Mouse (Mus musculus) embryonic facial prominence, embryonic 12.5 days (tissue): ENCODE measurements around the gene Eaf1. TPM values are rescaled to one million over a fixed set of nuclear protein-coding genes. Genes with fewer than 3 reads are reported as not detected.

Experiments used
- ATAC-seq: fragments of 200-750 bp; cut with Nextera tagmentation; 2 replicates; pipeline ENCODE4 v1.8.0; 2017; ENCODE audit not compliant: insufficient number of reproducible peaks, insufficient read depth, low FRiP score, low TSS enrichment
- H3K27ac ChIP-seq: fragments of 300-500 bp; sonication (generic); 2 replicates; pipeline ENCODE4 v1.5.1; 2016; ENCODE audit warnings: mild to moderate bottlenecking
- H3K27me3 ChIP-seq: fragments of 300-500 bp; sonication (generic); 2 replicates; pipeline ENCODE4 v1.6.1; 2016; ENCODE audit warnings: mild to moderate bottlenecking, moderate library complexity
- H3K36me3 ChIP-seq: fragments of 300-500 bp; sonication (generic); 2 replicates; pipeline ENCODE4 v1.6.1; 2016; ENCODE audit warnings: mild to moderate bottlenecking
- H3K4me1 ChIP-seq: fragments of 300-500 bp; sonication (generic); 2 replicates; pipeline ENCODE4 v1.6.1; 2016
- H3K4me2 ChIP-seq: fragments of 300-500 bp; sonication (generic); replicated peaks from 2 replicates; pipeline ENCODE4 v1.6.1; 2016; ENCODE audit warnings: mild to moderate bottlenecking, moderate library complexity
- H3K4me3 ChIP-seq: fragments of 300-500 bp; sonication (generic); 2 replicates; pipeline ENCODE4 v1.5.1; 2016; ENCODE audit warnings: mild to moderate bottlenecking
- H3K9ac ChIP-seq: fragments of 300-500 bp; sonication (generic); 2 replicates; pipeline ENCODE4 v1.6.1; 2016; ENCODE audit warnings: mild to moderate bottlenecking, moderate library complexity
- H3K9me3 ChIP-seq: fragments of 300-500 bp; sonication (generic); 2 replicates; pipeline ENCODE4 v1.6.1; 2016; ENCODE audit warnings: mild to moderate bottlenecking, moderate library complexity
- WGBS: fragments of 180-500 bp; shearing (Covaris S2); methylation state at CpG from one replicate; pipeline ENCODE4 v1.1.7; 2016; 5-methylcytosine and 5-hydroxymethylcytosine counted together
- polyA plus RNA-seq: library from polyadenylated mRNA; unstranded; fragments of >200 nt; fragmentation: Nextera tagmentation; extraction: Ambion mirVana; gene quantifications from 2 replicates; pipeline ENCODE4 v1.2.1, GENCODE M21; 2016

Eaf1 gene
- polyA plus RNA-seq, 1 experiment from 2014 or later, result 28.0 TPM

- Histone ChIP-seq H3K4me1 (no peaks in the 10 kb centered on the region), H3K4me3 (no peak overlapping the region), H3K27ac (no peak overlapping the region), H3K9me3 (0 out of 2 replicates have a peak, but pooled peaks cover 7% of the 10 kb centered on the region), H3K36me3 (peaks cover 44% of the 10 kb centered on the region), H3K9ac (no peak overlapping the region), H3K27me3 (no peaks in the 10 kb centered on the region), H3K4me2 (no peak overlapping the region)
- 89% methylated on average over 3 of the region's 3 CpGs for WGBS
- ATAC-seq, result no peak
Observed at GRCm38 (mm10) chr14:31510322-31510721, 16.1 kb downstream of the Eaf1 start.

DNA sequence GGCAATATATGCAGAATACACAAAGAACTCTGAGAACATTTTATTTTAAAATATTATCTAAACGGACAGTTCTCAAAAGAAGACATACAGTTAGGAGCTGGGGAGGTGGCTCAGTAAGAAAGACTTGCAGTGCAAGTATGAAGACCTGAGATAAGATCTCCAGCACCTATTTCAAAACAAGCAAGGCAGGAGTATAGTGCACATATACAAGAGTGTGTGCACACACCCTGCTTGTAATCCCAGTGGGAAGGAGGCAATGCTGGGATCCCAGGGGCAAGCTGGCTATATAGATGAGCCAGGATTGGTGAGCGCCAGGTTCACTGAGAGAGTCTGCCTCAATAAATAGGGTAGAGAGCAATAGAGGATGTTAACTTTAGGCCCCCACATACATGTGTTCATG lies 21.7 kb downstream of the Eaf1 start:
- no peak overlapping the region for H3K4me2 ChIP-seq
- H3K27me3 ChIP-seq, result no peaks in the 10 kb centered on the region
- 90% methylated on average over 2 of the region's 2 CpGs for WGBS
- ATAC-seq, result no peak
- no peak overlapping the region for H3K27ac ChIP-seq
- no peak overlapping the region for H3K9ac ChIP-seq
- no peak overlapping the region for H3K4me3 ChIP-seq
- H3K4me1 ChIP-seq, result 0 out of 2 replicates have a peak, but pooled peaks cover 5% of the 10 kb centered on the region
- H3K9me3 ChIP-seq, result 0 out of 2 replicates have a peak, but pooled peaks cover 7% of the 10 kb centered on the region
- no peaks in the 10 kb centered on the region for H3K36me3 ChIP-seq

DNA sequence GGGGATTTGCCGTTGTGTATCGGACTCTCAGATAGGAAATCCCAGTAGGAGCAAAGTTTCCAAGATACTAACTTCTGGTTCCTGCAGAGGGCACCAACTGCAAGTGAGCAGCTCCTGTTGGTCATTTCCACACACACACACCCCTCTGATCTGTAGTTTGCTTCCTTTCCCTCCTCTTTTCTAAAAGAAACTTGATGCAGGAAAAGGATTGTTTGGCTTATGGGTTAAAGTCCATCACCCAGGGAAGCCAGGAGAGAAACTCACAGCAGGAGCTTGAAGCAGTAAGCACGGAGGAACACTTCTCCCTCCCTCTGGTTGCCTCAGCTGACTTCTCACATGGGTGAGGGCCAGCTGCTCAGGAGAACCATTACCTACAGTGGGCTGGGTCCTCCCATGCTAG lies 25.0 kb downstream of the Eaf1 start:
- WGBS, result 33% methylated on average over 3 of the region's 3 CpGs
- no peak for ATAC-seq
- no peak overlapping the region for H3K4me3 ChIP-seq
- H3K9me3 ChIP-seq, result 0 out of 2 replicates have a peak, but pooled peaks cover 5% of the 10 kb centered on the region
- no peaks in the 10 kb centered on the region for H3K27me3 ChIP-seq
- H3K4me1 ChIP-seq, result 0 out of 2 replicates have a peak, but pooled peaks cover 5% of the 10 kb centered on the region
- H3K9ac ChIP-seq, result no peak overlapping the region
- no peak overlapping the region for H3K27ac ChIP-seq
- no peaks in the 10 kb centered on the region for H3K36me3 ChIP-seq
- H3K4me2 ChIP-seq, result no peak overlapping the region

DNA sequence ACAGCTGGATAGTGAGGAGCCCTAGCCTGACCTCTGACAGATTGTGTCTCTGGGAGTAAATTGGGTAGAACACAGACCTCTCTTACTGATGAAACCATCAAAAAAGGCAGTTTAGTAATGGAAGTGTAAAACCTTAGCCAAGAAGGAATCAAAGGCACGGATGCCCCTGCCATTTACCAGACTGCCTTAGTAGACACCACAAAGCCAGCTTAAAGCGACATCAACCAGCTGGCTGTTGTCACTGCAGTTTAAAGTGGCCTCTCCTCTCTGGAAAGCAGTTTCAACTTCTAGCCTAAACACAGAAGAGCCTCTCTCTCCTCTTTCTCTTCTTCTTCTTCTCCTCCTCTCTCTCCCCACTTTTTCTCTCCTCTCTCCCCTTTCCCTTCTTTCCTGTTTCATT lies 27.1 kb downstream of the Eaf1 start:
- 74% methylated on average over 2 of the region's 2 CpGs for WGBS

GRCm38 (mm10) chr14:31525040-31525810 lies 31.0 kb downstream of the Eaf1 start:
- Histone ChIP-seq H3K27ac (no peak overlapping the region), H3K9ac (no peak overlapping the region), H3K27me3 (no peaks in the 10 kb centered on the region), H3K4me3 (no peak overlapping the region), H3K36me3 (no peaks in the 10 kb centered on the region), H3K4me1 (no peaks in the 10 kb centered on the region), H3K9me3 (no peaks in the 10 kb centered on the region), H3K4me2 (no peak overlapping the region)
- no peak for ATAC-seq
- 81% methylated on average over 7 of the region's 7 CpGs for WGBS

More for the DNA sequence above, 27.1 kb downstream of the Eaf1 start:
- Histone ChIP-seq H3K9me3 (no peaks in the 10 kb centered on the region), H3K4me3 (no peak overlapping the region), H3K4me2 (no peak overlapping the region), H3K4me1 (0 out of 2 replicates have a peak, but pooled peaks cover 5% of the 10 kb centered on the region), H3K27ac (no peak overlapping the region), H3K9ac (no peak overlapping the region), H3K27me3 (no peaks in the 10 kb centered on the region), H3K36me3 (no peaks in the 10 kb centered on the region)
- ATAC-seq, result no peak

DNA sequence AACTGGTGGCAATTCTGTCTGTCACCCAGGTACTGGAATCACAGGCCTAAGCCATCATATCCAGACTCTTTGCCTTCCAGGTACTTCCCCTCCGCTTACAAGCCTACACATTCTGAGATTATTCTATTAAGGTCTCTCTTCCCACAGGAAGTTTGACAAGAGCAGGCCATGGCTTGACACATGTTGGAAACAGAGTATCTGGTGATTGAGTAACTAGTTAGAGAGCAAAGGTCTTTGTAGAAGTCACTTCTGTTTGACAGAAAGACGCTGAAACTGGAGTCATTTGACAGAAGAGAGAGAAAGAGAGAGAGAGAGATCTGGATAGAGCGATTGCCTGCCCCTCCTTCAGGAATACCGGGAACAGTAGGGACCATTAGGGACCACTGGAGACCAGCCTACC lies 36.6 kb downstream of the Eaf1 start:
- ATAC-seq, result no peak
- no peak overlapping the region for H3K4me3 ChIP-seq
- WGBS, result 88% methylated on average over 4 of the region's 4 CpGs
- H3K4me1 ChIP-seq, result peaks cover 5% of the 10 kb centered on the region
- no peak overlapping the region for H3K27ac ChIP-seq
- no peaks in the 10 kb centered on the region for H3K27me3 ChIP-seq
- H3K36me3 ChIP-seq, result no peaks in the 10 kb centered on the region
- no peak overlapping the region for H3K4me2 ChIP-seq
- no peaks in the 10 kb centered on the region for H3K9me3 ChIP-seq
- no peak overlapping the region for H3K9ac ChIP-seq

DNA sequence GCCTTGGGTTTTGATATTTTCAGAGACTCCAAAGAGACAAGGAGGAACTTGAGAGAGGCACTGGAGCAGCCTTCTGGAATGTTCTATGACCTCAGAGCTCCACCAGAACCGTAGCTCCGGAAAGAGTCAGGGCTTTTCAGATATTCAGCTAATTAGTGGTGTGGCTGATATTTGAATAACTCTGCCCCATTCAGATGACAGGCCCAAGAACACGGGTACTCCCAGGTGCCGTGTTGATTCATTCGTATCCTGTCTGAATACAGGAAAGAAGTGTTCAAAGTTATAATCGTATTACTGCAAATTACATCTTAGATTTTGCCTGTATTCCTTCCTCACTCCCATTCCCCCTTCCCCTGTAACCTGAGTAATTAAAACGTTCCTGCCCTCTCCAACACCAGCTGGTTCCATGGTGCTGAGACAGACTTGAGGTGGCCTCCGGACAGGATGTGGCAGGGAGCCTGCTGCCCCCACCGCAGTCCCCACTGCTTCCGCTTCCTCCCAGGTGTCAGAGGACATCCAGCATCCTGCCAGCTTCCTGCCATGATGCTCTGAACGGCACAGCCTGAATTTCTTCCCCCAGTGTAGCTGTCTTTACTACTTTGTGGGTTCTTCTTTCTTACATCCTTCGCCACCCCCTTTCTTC lies 37.4 kb downstream of the Eaf1 start:
- Histone ChIP-seq H3K4me3 (no peak overlapping the region), H3K27me3 (no peaks in the 10 kb centered on the region), H3K36me3 (no peaks in the 10 kb centered on the region), H3K9me3 (no peaks in the 10 kb centered on the region), H3K27ac (peak overlapping the region; percentile 51; the same call in 1 of the 2 replicates), H3K4me1 (peaks cover 5% of the 10 kb centered on the region), H3K4me2 (no peak overlapping the region), H3K9ac (no peak overlapping the region)
- 44% methylated on average over 12 of the region's 12 CpGs for WGBS
- ATAC-seq, result no peak

GRCm38 (mm10) chr14:31532656-31533055 lies 38.5 kb downstream of the Eaf1 start:
- Histone ChIP-seq H3K4me1 (peaks cover 5% of the 10 kb centered on the region), H3K9ac (no peak overlapping the region), H3K9me3 (no peaks in the 10 kb centered on the region), H3K36me3 (no peaks in the 10 kb centered on the region), H3K27ac (no peak overlapping the region), H3K4me3 (no peak overlapping the region), H3K4me2 (no peak overlapping the region), H3K27me3 (no peaks in the 10 kb centered on the region)
- no peak for ATAC-seq
- WGBS, result 49% methylated on average over 3 of the region's 3 CpGs

- H3K4me3 ChIP-seq, result no peak overlapping the region
- no peak overlapping the region for H3K27ac ChIP-seq
- WGBS, result 70% methylated on average over 6 of the region's 6 CpGs
- H3K4me1 ChIP-seq, result no peaks in the 10 kb centered on the region
- H3K27me3 ChIP-seq, result no peaks in the 10 kb centered on the region
- ATAC-seq, result no peak
- H3K9me3 ChIP-seq, result no peaks in the 10 kb centered on the region
- no peak overlapping the region for H3K9ac ChIP-seq
- H3K4me2 ChIP-seq, result no peak overlapping the region
- H3K36me3 ChIP-seq, result no peaks in the 10 kb centered on the region
Observed at GRCm38 (mm10) chr14:31537298-31537697, 43.1 kb downstream of the Eaf1 start.

DNA sequence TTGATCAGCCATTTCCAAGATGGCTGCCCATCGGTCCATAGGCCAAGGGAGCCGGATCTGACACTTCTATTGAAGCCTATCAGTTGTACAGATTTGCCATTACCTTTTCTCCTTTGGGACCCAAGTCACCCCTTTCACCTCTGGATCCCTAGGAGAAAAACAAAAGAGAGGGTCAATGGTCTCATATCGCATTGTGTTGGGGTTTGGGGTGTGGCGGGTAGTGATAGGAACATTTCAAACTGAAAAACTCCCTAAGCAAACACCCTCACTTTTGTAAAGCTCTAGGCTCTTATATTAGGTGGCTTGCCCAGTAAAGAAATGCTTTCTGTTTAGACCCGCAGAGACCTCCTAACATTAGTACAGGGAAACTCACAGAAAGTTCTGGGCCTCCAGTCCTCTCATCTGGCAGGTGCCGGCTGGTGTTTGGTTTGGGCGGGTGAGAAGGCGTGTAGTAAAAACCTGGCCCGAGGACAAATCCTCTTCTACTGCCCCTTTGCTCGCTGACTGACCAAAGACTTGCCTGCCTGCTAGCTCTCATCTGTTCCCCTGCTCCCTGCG lies 49.8 kb downstream of the Eaf1 start:
- 73% methylated on average over 11 of the region's 11 CpGs for WGBS

GRCm38 (mm10) chr14:31555021-31555420 lies 60.8 kb downstream of the Eaf1 start:
- no peaks in the 10 kb centered on the region for H3K9me3 ChIP-seq
- H3K4me3 ChIP-seq, result no peak overlapping the region
- WGBS, result 89% methylated on average over 7 of the region's 7 CpGs
- ATAC-seq, result no peak
- H3K4me2 ChIP-seq, result no peak overlapping the region
- no peak overlapping the region for H3K9ac ChIP-seq
- 0 out of 2 replicates have a peak, but pooled peaks cover 3% of the 10 kb centered on the region for H3K4me1 ChIP-seq
- H3K27ac ChIP-seq, result no peak overlapping the region
- no peaks in the 10 kb centered on the region for H3K36me3 ChIP-seq
- H3K27me3 ChIP-seq, result peaks cover 3% of the 10 kb centered on the region

More for the DNA sequence above, 49.8 kb downstream of the Eaf1 start:
- Histone ChIP-seq H3K4me1 (no peaks in the 10 kb centered on the region), H3K27ac (no peak overlapping the region), H3K4me2 (no peak overlapping the region), H3K9ac (no peak overlapping the region), H3K27me3 (no peaks in the 10 kb centered on the region), H3K9me3 (no peaks in the 10 kb centered on the region), H3K4me3 (no peak overlapping the region), H3K36me3 (no peaks in the 10 kb centered on the region)
- ATAC-seq, result no peak
